Mouse (Mus musculus) heart, embryonic 12.5 days (tissue): ENCODE measurements around the gene Auts2. TPM values are rescaled to one million over a fixed set of nuclear protein-coding genes. Genes with fewer than 3 reads are reported as not detected.

Source experiments
- ATAC-seq: fragments of 200-750 bp; cut with Nextera tagmentation; 2 replicates; pipeline ENCODE4 v1.8.0; 2017; ENCODE audit warnings: moderate TSS enrichment, moderate library complexity; ENCODE audit not compliant: insufficient number of reproducible peaks, low FRiP score
- H3K27ac ChIP-seq: fragments of 300-500 bp; sonication (generic); 2 replicates; pipeline ENCODE4 v1.5.1; 2016; ENCODE audit warnings: mild to moderate bottlenecking, moderate library complexity; ENCODE audit not compliant: poor library complexity, severe bottlenecking
- H3K27me3 ChIP-seq: fragments of 300-500 bp; sonication (generic); replicated peaks from 2 replicates; pipeline ENCODE4 v1.6.1; 2016; ENCODE audit warnings: mild to moderate bottlenecking, moderate library complexity
- H3K36me3 ChIP-seq: fragments of 300-500 bp; sonication (generic); 2 replicates; pipeline ENCODE4 v1.6.1; 2016; ENCODE audit warnings: mild to moderate bottlenecking, moderate library complexity
- H3K4me1 ChIP-seq: fragments of 300-500 bp; sonication (generic); replicated peaks from 2 replicates; pipeline ENCODE4 v1.6.1; 2016; ENCODE audit warnings: mild to moderate bottlenecking
- H3K4me2 ChIP-seq: fragments of 300-500 bp; sonication (generic); 2 replicates; pipeline ENCODE4 v1.6.1; 2016; ENCODE audit warnings: mild to moderate bottlenecking, moderate library complexity
- H3K4me3 ChIP-seq: fragments of 300-500 bp; sonication (generic); 2 replicates; pipeline ENCODE4 v1.5.1; 2016; ENCODE audit warnings: mild to moderate bottlenecking
- H3K9ac ChIP-seq: fragments of 300-500 bp; sonication (generic); 2 replicates; pipeline ENCODE4 v1.6.1; 2016; ENCODE audit warnings: mild to moderate bottlenecking, moderate library complexity
- H3K9me3 ChIP-seq: fragments of 300-500 bp; sonication (generic); replicated peaks from 2 replicates; pipeline ENCODE4 v1.6.1; 2016; ENCODE audit warnings: mild to moderate bottlenecking, moderate library complexity
- WGBS: fragments of 180-500 bp; shearing (Covaris S2); methylation state at CpG from one replicate; pipeline ENCODE4 v1.1.7; 2016; 5-methylcytosine and 5-hydroxymethylcytosine counted together
- polyA plus RNA-seq: library from polyadenylated mRNA; unstranded; fragments of >200 nt; fragmentation: Nextera tagmentation; extraction: Ambion mirVana; gene quantifications from 2 replicates; pipeline ENCODE4 v1.2.1, GENCODE M21; 2016

Gene Auts2
- polyA plus RNA-seq, 1 experiment from 2014 or later: 25.3 TPM

GRCm38 (mm10) chr5:131948571-131949151 lies 594.5 kb downstream of the Auts2 start:
- 59% methylated on average over 7 of the region's 7 CpGs for WGBS
- H3K4me2 ChIP-seq: no peak overlapping the region
- no peaks in the 10 kb centered on the region for H3K36me3 ChIP-seq
- no peak overlapping the region for H3K27ac ChIP-seq
- peaks cover 5% of the 10 kb centered on the region; the same call in 1 of the 2 replicates for H3K9me3 ChIP-seq
- H3K9ac ChIP-seq: no peak overlapping the region
- H3K4me3 ChIP-seq: no peak overlapping the region
- H3K27me3 ChIP-seq: no peaks in the 10 kb centered on the region
- ATAC-seq: no peak
- 0 out of 2 replicates have a peak, but pooled peaks cover 3% of the 10 kb centered on the region for H3K4me1 ChIP-seq

- no peak for ATAC-seq
- 0 out of 2 replicates have a peak, but pooled peaks cover 3% of the 10 kb centered on the region for H3K4me1 ChIP-seq
- H3K9ac ChIP-seq: no peak overlapping the region
- no peaks in the 10 kb centered on the region for H3K27me3 ChIP-seq
- WGBS: 65% methylated on average over 5 of the region's 5 CpGs
- no peak overlapping the region for H3K4me2 ChIP-seq
- H3K9me3 ChIP-seq: peaks cover 5% of the 10 kb centered on the region; the same call in 1 of the 2 replicates
- no peaks in the 10 kb centered on the region for H3K36me3 ChIP-seq
- no peak overlapping the region for H3K27ac ChIP-seq
- H3K4me3 ChIP-seq: no peak overlapping the region
Observed at GRCm38 (mm10) chr5:131946801-131947200, 596.3 kb downstream of the Auts2 start.

GRCm38 (mm10) chr5:131944761-131945160 lies 598.4 kb downstream of the Auts2 start:
- Histone ChIP-seq H3K9ac (no peak overlapping the region), H3K27ac (no peak overlapping the region), H3K36me3 (no peaks in the 10 kb centered on the region), H3K9me3 (peaks cover 5% of the 10 kb centered on the region; the same call in 1 of the 2 replicates), H3K4me2 (no peak overlapping the region), H3K27me3 (no peaks in the 10 kb centered on the region), H3K4me3 (no peak overlapping the region), H3K4me1 (0 out of 2 replicates have a peak, but pooled peaks cover 3% of the 10 kb centered on the region)
- no peak for ATAC-seq
- WGBS: 67% methylated on average over 2 of the region's 2 CpGs

- Histone ChIP-seq H3K9ac (no peak overlapping the region), H3K27ac (no peak overlapping the region), H3K36me3 (no peaks in the 10 kb centered on the region), H3K4me2 (no peak overlapping the region), H3K4me1 (peaks cover 32% of the 10 kb centered on the region), H3K27me3 (no peaks in the 10 kb centered on the region), H3K9me3 (no peaks in the 10 kb centered on the region), H3K4me3 (no peak overlapping the region)
- 54% methylated on average over 7 of the region's 7 CpGs for WGBS
- no peak for ATAC-seq
Observed at GRCm38 (mm10) chr5:131928696-131929095, 614.4 kb downstream of the Auts2 start.

GRCm38 (mm10) chr5:131922759-131923158 lies 620.4 kb downstream of the Auts2 start:
- 55% methylated on average over 4 of the region's 4 CpGs for WGBS
- H3K9me3 ChIP-seq: no peaks in the 10 kb centered on the region
- no peak overlapping the region for H3K9ac ChIP-seq
- peaks cover 33% of the 10 kb centered on the region for H3K4me1 ChIP-seq
- no peak overlapping the region for H3K4me2 ChIP-seq
- no peak overlapping the region for H3K27ac ChIP-seq
- ATAC-seq: no peak
- no peaks in the 10 kb centered on the region for H3K27me3 ChIP-seq
- no peaks in the 10 kb centered on the region for H3K36me3 ChIP-seq
- no peak overlapping the region for H3K4me3 ChIP-seq

GRCm38 (mm10) chr5:131922118-131922517 lies 621.0 kb downstream of the Auts2 start:
- H3K4me1 ChIP-seq: peaks cover 33% of the 10 kb centered on the region
- no peaks in the 10 kb centered on the region for H3K27me3 ChIP-seq
- H3K36me3 ChIP-seq: no peaks in the 10 kb centered on the region
- no peak overlapping the region for H3K27ac ChIP-seq
- H3K9me3 ChIP-seq: no peaks in the 10 kb centered on the region
- ATAC-seq: no peak
- H3K4me2 ChIP-seq: no peak overlapping the region
- no peak overlapping the region for H3K4me3 ChIP-seq
- no peak overlapping the region for H3K9ac ChIP-seq
- 35% methylated on average over 5 of the region's 5 CpGs for WGBS

- H3K27ac ChIP-seq: no peak overlapping the region
- ATAC-seq: peak; percentile 36; the same call in 1 of the 2 replicates
- H3K4me2 ChIP-seq: no peak overlapping the region
- no peak overlapping the region for H3K4me3 ChIP-seq
- no peaks in the 10 kb centered on the region for H3K36me3 ChIP-seq
- H3K9ac ChIP-seq: no peak overlapping the region
- 50% methylated on average over 12 of the region's 12 CpGs for WGBS
- peaks cover 24% of the 10 kb centered on the region for H3K4me1 ChIP-seq
- H3K27me3 ChIP-seq: no peaks in the 10 kb centered on the region
- no peaks in the 10 kb centered on the region for H3K9me3 ChIP-seq
Observed at GRCm38 (mm10) chr5:131919983-131920777, 623.0 kb downstream of the Auts2 start.

GRCm38 (mm10) chr5:131916791-131917403 lies 626.2 kb downstream of the Auts2 start:
- no peak overlapping the region for H3K27ac ChIP-seq
- no peaks in the 10 kb centered on the region for H3K9me3 ChIP-seq
- no peak overlapping the region for H3K9ac ChIP-seq
- no peak overlapping the region for H3K4me2 ChIP-seq
- ATAC-seq: no peak
- 66% methylated on average over 12 of the region's 12 CpGs for WGBS
- H3K36me3 ChIP-seq: no peaks in the 10 kb centered on the region
- peaks cover 25% of the 10 kb centered on the region for H3K4me1 ChIP-seq
- no peak overlapping the region for H3K4me3 ChIP-seq
- H3K27me3 ChIP-seq: no peaks in the 10 kb centered on the region

GRCm38 (mm10) chr5:131913562-131913961 lies 629.6 kb downstream of the Auts2 start:
- H3K27ac ChIP-seq: no peak overlapping the region
- WGBS: 84% methylated on average over 8 of the region's 8 CpGs
- no peak overlapping the region for H3K4me2 ChIP-seq
- no peak overlapping the region for H3K4me3 ChIP-seq
- H3K9me3 ChIP-seq: no peaks in the 10 kb centered on the region
- H3K9ac ChIP-seq: no peak overlapping the region
- H3K27me3 ChIP-seq: no peaks in the 10 kb centered on the region
- no peak for ATAC-seq
- H3K4me1 ChIP-seq: peaks cover 7% of the 10 kb centered on the region
- no peaks in the 10 kb centered on the region for H3K36me3 ChIP-seq

GRCm38 (mm10) chr5:131912983-131913382 lies 630.2 kb downstream of the Auts2 start:
- no peak for ATAC-seq
- Histone ChIP-seq H3K9ac (no peak overlapping the region), H3K36me3 (no peaks in the 10 kb centered on the region), H3K4me3 (no peak overlapping the region), H3K4me2 (no peak overlapping the region), H3K27ac (no peak overlapping the region), H3K4me1 (peaks cover 7% of the 10 kb centered on the region), H3K9me3 (no peaks in the 10 kb centered on the region), H3K27me3 (no peaks in the 10 kb centered on the region)
- WGBS: 16% methylated on average over 1 of the region's 1 CpGs

- Histone ChIP-seq H3K27ac (no peak overlapping the region), H3K4me1 (0 out of 2 replicates have a peak, but pooled peaks cover 2% of the 10 kb centered on the region), H3K4me3 (no peak overlapping the region), H3K36me3 (no peaks in the 10 kb centered on the region), H3K9ac (no peak overlapping the region), H3K4me2 (no peak overlapping the region), H3K9me3 (no peaks in the 10 kb centered on the region), H3K27me3 (no peaks in the 10 kb centered on the region)
- no peak for ATAC-seq
- WGBS: 81% methylated on average over 3 of the region's 3 CpGs
Observed at GRCm38 (mm10) chr5:131906313-131906712, 636.8 kb downstream of the Auts2 start.
